Mouse (Mus musculus): ENCODE data around the gene Kmt2d. TPM values are rescaled to one million over a fixed set of nuclear protein-coding genes. Genes with fewer than 3 reads are reported as not detected.
A peak's percentile ranks its signal among the peaks of the same experiment; 100 is the strongest.

Kmt2d gene
- total RNA-seq, 2 experiments from 2014 or later: 47.0 to 58.4 TPM

- no peak for DNase-seq
Observed at GRCm38 (mm10) chr15:98887526-98887925, 16.5 kb upstream of the Kmt2d start.

GRCm38 (mm10) chr15:98886667-98887387 is 15.8 kb upstream of the Kmt2d start:
- DNase-seq: no peak

GRCm38 (mm10) chr15:98884106-98884505 is 13.1 kb upstream of the Kmt2d start:
- no peak for DNase-seq

- no peak for DNase-seq
Observed at GRCm38 (mm10) chr15:98883661-98884060, 12.7 kb upstream of the Kmt2d start.

GRCm38 (mm10) chr15:98881656-98882008 is 10.6 kb upstream of the Kmt2d start:
- DNase-seq: no peak

- DNase-seq: peak; percentile 92 to 96
Observed at GRCm38 (mm10) chr15:98880978-98881655, 10.1 kb upstream of the Kmt2d start.

- DNase-seq: peak; percentile 75 to 88
Observed at GRCm38 (mm10) chr15:98877331-98877730, 6.3 kb upstream of the Kmt2d start.

GRCm38 (mm10) chr15:98871916-98872888 is 1.2 kb upstream of the Kmt2d start:
- DNase-seq: peak; percentile 94 to 96

GRCm38 (mm10) chr15:98870179-98871069 is 580 bp downstream of the Kmt2d start:
- peak in 1 of 2 experiments; percentile 55 for DNase-seq

GRCm38 (mm10) chr15:98869342-98870178 is 1.4 kb downstream of the Kmt2d start:
- DNase-seq: peak in 1 of 2 experiments; percentile 40

- no peak for DNase-seq
Observed at GRCm38 (mm10) chr15:98868346-98869063, 2.5 kb downstream of the Kmt2d start.

GRCm38 (mm10) chr15:98867321-98867720 is 3.7 kb downstream of the Kmt2d start:
- DNase-seq: peak; percentile 77 to 86

- no peak for DNase-seq
Observed at GRCm38 (mm10) chr15:98866501-98866900, 4.5 kb downstream of the Kmt2d start.

- DNase-seq: no peak
Observed at GRCm38 (mm10) chr15:98865771-98866170, 5.2 kb downstream of the Kmt2d start.

- no peak for DNase-seq
Observed at GRCm38 (mm10) chr15:98864951-98865350, 6.1 kb downstream of the Kmt2d start.

- no peak for DNase-seq
Observed at GRCm38 (mm10) chr15:98863451-98863958, 7.5 kb downstream of the Kmt2d start.

- DNase-seq: no peak
Observed at GRCm38 (mm10) chr15:98861701-98862410, 9.1 kb downstream of the Kmt2d start.

GRCm38 (mm10) chr15:98860921-98861320 is 10.1 kb downstream of the Kmt2d start:
- DNase-seq: no peak
